Mouse (Mus musculus) kidney, adult 2 months (tissue): ENCODE measurements around the gene Rheb. TPM values are rescaled to one million over a fixed set of nuclear protein-coding genes. Genes with fewer than 3 reads are reported as not detected.

Experiments
- DNase-seq: peaks from one replicate; pipeline ENCODE4 v3.0.0; 2021
- H3K27ac ChIP-seq: fragments of 200-500 bp; 2 replicates; pipeline ENCODE4 v1.5.1; 2012; ENCODE audit warnings: low read depth, low read length, control low read depth, inconsistent platforms; ENCODE audit not compliant: insufficient read depth
- H3K27me3 ChIP-seq: fragments of 200-500 bp; replicated peaks from 2 replicates; pipeline ENCODE4 v1.6.1; 2012; ENCODE audit warnings: mild to moderate bottlenecking, moderate library complexity, low read length, inconsistent platforms; ENCODE audit not compliant: control insufficient read depth, insufficient read depth
- H3K36me3 ChIP-seq: fragments of 200-500 bp; 2 replicates; pipeline ENCODE4 v1.6.1; 2012; ENCODE audit warnings: mild to moderate bottlenecking, moderate library complexity, low read length, inconsistent platforms; ENCODE audit not compliant: control insufficient read depth, insufficient read depth
- H3K4me1 ChIP-seq: fragments of 200-500 bp; 2 replicates; pipeline ENCODE4 v1.6.1; 2011; ENCODE audit warnings: low read length; ENCODE audit not compliant: control insufficient read depth, insufficient read depth
- H3K4me3 ChIP-seq: fragments of 200-500 bp; 2 replicates; pipeline ENCODE4 v1.5.1; 2011; ENCODE audit warnings: mild to moderate bottlenecking, low read depth, low read length, control low read depth; ENCODE audit not compliant: insufficient read depth
- CTCF ChIP-seq: fragments of 200-500 bp; conservative IDR thresholded peaks from 2 replicates; pipeline ENCODE4 v1.5.1; 2011; ENCODE audit warnings: low read depth, mild to moderate bottlenecking, control low read depth, low read length, moderate library complexity, mixed read lengths; ENCODE audit not compliant: insufficient read depth, insufficient read length
- POLR2A ChIP-seq: fragments of 200-500 bp; IDR thresholded peaks from one replicate; pipeline ENCODE4 v1.6.1; 2011; ENCODE audit warnings: low read depth, low read length, control low read depth
- WGBS: fragments of 180-500 bp; shearing (Covaris S2); methylation state at CpG from one replicate; pipeline ENCODE4 v1.1.7; 2018; 5-methylcytosine and 5-hydroxymethylcytosine counted together
- polyA plus RNA-seq: library from polyadenylated mRNA; depleted of rRNA; stranded (reverse); fragments of >200 nt; gene quantifications from 2 replicates; pipeline ENCODE4 v1.2.3, GENCODE M21; 2012

Gene Rheb
- polyA plus RNA-seq, 1 experiment = 31.5 TPM

- Histone ChIP-seq H3K4me3 (no peak overlapping the region), H3K27ac (no peak overlapping the region), H3K27me3 (no peaks in the 10 kb centered on the region), H3K36me3 (peaks cover 1% of the 10 kb centered on the region), H3K4me1 (no peaks in the 10 kb centered on the region)
- no peak for DNase-seq
- WGBS = 90% methylated on average over 4 of the region's 4 CpGs
- TF ChIP-seq POLR2A = no peak
- TF ChIP-seq CTCF = no peak
These were observed 31.7 kb upstream of the Rheb start for GRCm38 (mm10) chr5:24874111-24874510.

GRCm38 (mm10) chr5:24873221-24873620 is 30.8 kb upstream of the Rheb start:
- Histone ChIP-seq H3K36me3 (peaks cover 1% of the 10 kb centered on the region), H3K4me3 (no peak overlapping the region), H3K27me3 (no peaks in the 10 kb centered on the region), H3K27ac (no peak overlapping the region), H3K4me1 (no peaks in the 10 kb centered on the region)
- TF ChIP-seq POLR2A (no peak), CTCF (no peak)
- no peak for DNase-seq
- WGBS = 75% methylated on average over 6 of the region's 6 CpGs

- Histone ChIP-seq H3K36me3 (peaks cover 1% of the 10 kb centered on the region; the same call in 1 of the 2 replicates), H3K4me1 (no peaks in the 10 kb centered on the region), H3K4me3 (no peak overlapping the region), H3K27ac (no peak overlapping the region), H3K27me3 (no peaks in the 10 kb centered on the region)
- 81% methylated on average over 12 of the region's 12 CpGs for WGBS
- no peak for DNase-seq
- TF ChIP-seq CTCF (no peak), POLR2A (no peak)
These were observed 28.9 kb upstream of the Rheb start for GRCm38 (mm10) chr5:24871276-24871675.

GRCm38 (mm10) chr5:24869796-24870289 is 27.4 kb upstream of the Rheb start:
- no peak overlapping the region for H3K4me3 ChIP-seq
- 74% methylated on average over 11 of the region's 11 CpGs for WGBS

GRCm38 (mm10) chr5:24863804-24864203 is 21.4 kb upstream of the Rheb start:
- Histone ChIP-seq H3K27me3 (no peaks in the 10 kb centered on the region), H3K4me3 (no peak overlapping the region), H3K4me1 (no peaks in the 10 kb centered on the region), H3K36me3 (peaks cover 1% of the 10 kb centered on the region; the same call in 1 of the 2 replicates), H3K27ac (no peak overlapping the region)
- TF ChIP-seq CTCF = no peak
- TF ChIP-seq POLR2A = no peak
- no peak for DNase-seq
- 76% methylated on average over 12 of the region's 12 CpGs for WGBS

More at GRCm38 (mm10) chr5:24869796-24870289, 27.4 kb upstream of the Rheb start:
- peaks cover 3% of the 10 kb centered on the region; the same call in 1 of the 2 replicates for H3K36me3 ChIP-seq
- TF ChIP-seq POLR2A (no peak), CTCF (no peak)
- no peaks in the 10 kb centered on the region for H3K4me1 ChIP-seq
- H3K27ac ChIP-seq = no peak overlapping the region
- H3K27me3 ChIP-seq = no peaks in the 10 kb centered on the region
- DNase-seq = no peak

GRCm38 (mm10) chr5:24861449-24861930 is 19.1 kb upstream of the Rheb start:
- WGBS = 90% methylated on average over 9 of the region's 9 CpGs
- DNase-seq = no peak
- TF ChIP-seq CTCF (no peak), POLR2A (no peak)
- Histone ChIP-seq H3K36me3 (peaks cover 1% of the 10 kb centered on the region; the same call in 1 of the 2 replicates), H3K27me3 (no peaks in the 10 kb centered on the region), H3K4me1 (no peaks in the 10 kb centered on the region), H3K27ac (no peak overlapping the region), H3K4me3 (no peak overlapping the region)

GRCm38 (mm10) chr5:24860635-24861448 is 18.4 kb upstream of the Rheb start:
- Histone ChIP-seq H3K27me3 (no peaks in the 10 kb centered on the region), H3K27ac (no peak overlapping the region), H3K4me3 (no peak overlapping the region), H3K36me3 (peaks cover 1% of the 10 kb centered on the region; the same call in 1 of the 2 replicates), H3K4me1 (no peaks in the 10 kb centered on the region)
- 75% methylated on average over 13 of the region's 13 CpGs for WGBS
- DNase-seq = peak; percentile 7
- TF ChIP-seq POLR2A (no peak), CTCF (no peak)
